Mouse (Mus musculus) lung, postnatal 14 days (tissue): Measurements from ENCODE around the gene Svep1.

Experiments used
- DNase-seq: peaks from one replicate; pipeline ENCODE4 v3.0.0; 2021

Gene Svep1

DNA sequence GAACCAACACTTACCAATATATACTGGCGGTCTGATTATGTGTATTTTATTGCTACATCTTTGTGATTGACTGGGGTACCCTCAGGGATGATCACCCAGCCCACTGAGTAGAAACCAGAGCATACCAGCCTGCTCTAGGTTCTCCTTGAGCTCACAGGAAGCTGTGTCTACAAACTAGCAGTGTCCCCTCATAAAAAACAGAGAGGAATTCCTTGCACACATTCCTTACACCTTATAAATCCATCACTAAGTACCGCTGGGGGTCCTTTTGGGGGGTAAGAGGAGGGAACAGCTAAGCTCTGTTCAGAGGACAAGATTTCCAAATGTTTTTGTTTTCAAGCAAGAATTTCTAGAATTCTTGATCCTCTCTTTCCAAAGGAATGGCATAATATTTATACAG, 36.7 kb downstream of the Svep1 start:
- no peak for DNase-seq

DNA sequence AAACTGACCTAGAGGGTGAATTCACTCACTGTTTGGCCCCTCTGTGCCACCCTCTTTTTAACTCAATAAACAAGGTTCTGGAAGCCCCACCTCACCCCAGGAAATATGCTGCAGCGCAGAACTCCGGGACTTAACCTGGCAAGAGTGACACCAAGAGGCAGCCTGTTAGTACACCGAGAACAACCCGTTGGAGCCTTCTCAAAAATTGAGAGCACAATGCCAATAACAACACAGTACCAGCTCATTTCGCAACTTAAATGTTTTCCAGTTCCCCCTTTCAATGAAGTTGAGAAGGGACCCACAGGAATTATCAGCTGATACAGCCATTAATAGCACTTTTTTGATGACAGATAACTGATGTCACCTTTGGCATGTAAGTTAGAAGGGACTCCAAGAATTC, 38.3 kb downstream of the Svep1 start:
- DNase-seq = peak; percentile 29

DNA sequence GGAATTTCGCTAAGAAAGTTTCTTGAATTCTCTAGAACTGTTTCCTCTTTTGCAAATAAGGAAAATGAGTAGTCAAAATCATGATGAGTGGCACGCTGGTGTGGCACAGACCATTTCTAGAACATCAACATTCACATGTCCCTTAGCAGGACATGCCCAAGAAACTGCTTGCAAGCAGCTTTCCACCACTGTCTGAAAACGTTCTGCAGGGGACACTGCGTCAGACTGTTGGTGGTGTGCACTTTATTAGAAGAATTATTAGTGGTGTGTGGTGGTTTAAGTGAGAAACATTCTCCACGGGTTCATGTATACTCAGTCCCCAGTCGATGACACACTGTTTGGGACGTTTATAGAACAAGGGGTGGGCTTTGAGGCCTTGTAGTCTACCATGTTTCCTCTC, 40.9 kb downstream of the Svep1 start:
- no peak for DNase-seq

DNA sequence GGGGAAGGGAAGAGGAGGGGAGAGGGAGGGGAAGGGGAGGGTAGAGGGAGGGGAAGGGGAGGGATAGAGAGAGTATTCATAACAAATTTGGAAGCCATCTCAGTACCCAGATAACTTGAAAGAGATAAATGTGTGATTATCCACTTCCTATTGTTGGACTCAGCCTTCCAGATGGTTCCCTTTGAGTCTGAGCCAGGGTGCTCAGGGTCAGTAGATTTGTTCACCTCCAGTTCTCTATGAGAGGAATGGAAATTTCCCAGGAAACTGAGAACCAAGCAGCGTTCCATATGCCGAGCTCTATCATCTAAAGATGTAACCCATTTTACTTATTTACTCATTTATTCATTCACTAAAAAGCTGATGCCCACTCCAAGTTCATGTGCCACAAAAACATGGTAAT, 44.8 kb downstream of the Svep1 start:
- no peak for DNase-seq

DNA sequence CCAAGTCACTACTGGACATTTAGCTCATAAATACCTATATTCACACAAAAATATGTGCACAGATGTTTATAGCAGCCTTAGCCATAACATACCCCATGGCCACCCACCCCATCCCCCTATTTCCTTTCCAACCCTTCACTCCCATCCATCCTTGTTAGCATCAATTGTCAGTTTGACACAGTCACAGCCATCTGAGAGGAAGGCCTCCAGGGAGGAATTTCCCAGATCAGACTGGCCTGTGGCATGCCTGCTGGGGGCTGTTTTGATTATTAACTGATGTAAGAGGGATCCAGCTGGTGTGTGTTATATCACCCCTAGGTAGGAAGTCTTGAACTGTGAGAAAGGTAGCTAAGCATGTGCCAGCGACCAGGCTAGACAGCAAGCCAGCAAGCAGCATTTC, 47.1 kb downstream of the Svep1 start:
- no peak for DNase-seq

DNA sequence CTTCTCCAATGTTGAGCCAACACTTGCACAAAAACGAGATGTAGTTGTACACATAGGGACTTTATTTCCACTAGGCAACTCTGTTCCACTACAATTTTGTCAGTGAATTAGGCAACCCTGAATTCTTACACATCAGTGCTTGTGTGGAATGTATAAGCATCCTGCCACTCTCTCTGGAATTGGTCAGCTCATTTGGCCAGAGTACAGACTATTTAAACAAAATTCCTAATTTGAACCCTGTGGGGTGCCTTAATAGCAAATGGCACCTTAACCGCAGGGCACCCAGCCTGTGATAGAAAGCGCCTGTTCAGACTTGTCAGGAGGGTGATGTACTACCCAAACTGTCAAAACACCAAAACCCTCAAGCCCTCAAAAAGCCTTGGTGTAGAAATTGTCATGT, 56.4 kb downstream of the Svep1 start:
- no peak for DNase-seq

DNA sequence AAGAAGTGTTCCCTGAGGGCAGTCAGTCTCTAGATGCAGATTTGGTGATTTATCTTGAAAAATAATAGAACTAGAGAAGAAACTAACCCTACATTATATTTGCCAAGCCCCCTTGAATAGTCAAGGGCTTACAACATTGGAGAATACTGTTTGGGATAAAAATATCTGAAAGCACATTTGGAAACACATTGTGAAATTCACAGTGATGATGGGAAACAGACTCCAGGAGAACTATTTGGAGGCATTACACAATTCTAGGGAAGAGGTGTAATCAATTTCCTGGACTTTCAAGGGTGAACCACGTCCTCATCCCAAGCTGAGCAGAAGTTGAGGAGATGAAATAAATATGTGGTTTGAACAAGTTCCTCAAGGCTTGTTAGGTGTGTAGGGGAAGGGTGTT, 57.5 kb downstream of the Svep1 start:
- DNase-seq = no peak

DNA sequence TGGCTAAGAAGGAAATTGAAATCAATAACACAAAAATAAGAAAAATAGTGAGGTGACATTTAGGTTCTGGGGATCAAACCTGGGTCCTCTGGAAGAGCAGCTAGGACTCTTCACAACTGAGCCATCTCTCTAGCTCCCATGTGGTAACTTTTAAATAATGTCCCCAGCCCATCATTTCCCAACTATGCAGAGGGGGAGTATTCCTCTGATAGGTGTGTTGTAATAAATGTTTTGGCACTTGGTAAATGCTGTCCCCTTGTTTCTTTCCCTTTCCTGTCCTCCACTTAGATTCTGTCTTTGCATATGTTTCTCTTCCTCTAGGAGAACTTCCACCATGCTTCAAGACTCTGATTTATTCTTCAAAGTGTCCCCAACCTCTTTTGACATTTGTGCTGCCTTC, 58.1 kb downstream of the Svep1 start:
- no peak for DNase-seq

DNA sequence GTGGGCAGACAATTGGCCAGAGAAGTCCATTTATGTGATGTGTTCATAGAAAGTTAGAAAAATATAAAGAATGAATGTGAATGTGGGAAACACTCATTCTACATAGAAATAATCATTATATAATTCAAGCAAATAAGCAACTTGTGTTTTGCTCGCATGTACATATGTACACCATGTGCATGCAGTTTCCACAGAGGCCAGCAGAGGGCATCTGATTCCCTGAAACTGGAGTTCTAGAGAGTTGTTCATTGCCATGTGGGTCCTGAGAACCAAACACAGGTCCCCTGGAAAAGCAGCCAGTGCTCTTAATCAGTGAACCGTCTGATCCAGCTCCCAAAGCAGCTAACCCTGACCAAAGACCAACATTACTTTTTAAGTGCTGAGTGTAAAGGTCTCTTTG, 60.0 kb downstream of the Svep1 start:
- no peak for DNase-seq

DNA sequence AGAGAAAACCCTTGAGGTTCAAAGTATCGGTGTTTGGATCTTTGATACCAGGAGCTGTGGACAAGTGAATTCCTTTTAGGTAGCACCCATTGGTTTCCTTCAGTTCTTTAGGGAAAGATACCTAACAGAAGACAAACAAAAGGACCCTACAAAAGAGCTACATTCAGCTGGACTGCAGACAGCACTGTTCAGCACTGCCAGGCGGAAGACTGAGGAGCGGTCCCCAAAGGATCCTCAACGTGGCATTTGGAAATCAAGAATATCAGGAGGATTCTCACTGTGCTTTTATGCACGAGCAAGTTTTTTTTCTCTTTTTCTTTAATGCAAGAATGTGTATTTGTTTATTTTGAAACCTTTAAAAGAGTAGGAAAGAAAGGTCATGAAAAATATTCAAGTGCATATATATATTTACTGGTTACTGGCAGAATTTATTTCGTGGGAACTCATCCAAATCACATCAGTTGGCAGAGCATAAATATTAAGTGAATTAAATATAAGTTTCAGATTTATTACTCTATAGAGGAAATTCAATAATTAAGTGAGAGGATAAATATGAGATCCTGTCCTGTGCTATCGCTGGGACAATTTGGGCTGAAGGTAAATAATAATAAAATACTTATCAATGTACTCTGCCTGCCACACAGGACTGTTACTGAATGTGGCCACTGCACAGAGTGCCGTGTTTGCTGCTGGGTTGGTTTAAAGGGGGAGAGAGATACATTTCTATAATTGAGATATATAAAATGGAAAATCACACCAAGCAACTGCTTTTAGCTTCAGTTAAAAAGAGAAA, 66.7 kb downstream of the Svep1 start:
- DNase-seq = no peak

DNA sequence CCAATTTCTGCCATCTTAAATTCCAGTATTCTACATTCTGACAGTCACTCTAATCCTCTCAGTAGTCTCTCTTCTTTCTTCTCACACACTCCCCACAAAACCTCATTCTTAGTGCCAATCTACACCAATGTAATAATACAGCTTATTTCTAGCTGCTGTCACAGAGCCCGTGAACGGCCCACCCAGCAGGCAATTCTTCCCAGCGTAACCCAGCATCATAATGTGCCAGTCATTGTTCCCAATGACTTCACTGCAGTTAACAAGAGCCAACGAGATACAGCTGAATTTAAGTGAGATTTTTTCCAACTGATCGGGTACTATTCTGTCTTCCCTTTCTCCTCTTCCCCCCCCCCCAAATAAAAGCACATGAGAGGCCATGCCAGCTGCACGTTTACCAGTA, 67.4 kb downstream of the Svep1 start:
- no peak for DNase-seq

DNA sequence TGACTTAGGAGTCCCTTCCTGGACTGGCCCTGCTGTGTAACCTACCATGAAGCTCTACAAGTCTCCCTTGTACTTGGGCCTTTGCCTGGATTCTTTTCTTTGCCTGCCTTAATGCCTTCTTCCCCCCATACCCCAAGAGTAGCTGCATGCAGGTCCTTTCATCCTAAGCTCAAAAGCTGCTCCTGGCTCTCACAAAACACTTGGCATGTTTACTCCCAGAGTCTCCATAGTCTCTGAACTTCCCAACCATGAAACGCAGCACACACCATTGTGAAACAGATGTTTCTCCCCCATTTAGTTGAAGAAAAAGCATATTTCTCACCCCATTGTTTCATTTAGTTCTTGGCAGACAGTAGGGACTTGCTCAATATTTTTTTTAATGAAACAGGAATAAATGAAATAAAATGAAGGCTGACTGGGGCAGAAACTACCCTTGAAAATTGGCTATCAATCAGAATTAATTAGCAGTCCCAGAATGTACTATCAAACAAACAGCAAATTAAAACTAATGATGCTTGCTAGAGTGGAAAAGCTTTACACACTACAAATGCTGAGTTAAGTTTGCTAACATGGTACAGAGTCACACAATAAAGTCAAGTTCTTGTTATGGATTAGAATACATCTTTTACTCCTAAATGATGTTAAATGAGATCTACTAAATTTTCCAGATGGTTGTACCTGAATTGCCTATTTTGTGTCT, 72.9 kb downstream of the Svep1 start:
- no peak for DNase-seq

DNA sequence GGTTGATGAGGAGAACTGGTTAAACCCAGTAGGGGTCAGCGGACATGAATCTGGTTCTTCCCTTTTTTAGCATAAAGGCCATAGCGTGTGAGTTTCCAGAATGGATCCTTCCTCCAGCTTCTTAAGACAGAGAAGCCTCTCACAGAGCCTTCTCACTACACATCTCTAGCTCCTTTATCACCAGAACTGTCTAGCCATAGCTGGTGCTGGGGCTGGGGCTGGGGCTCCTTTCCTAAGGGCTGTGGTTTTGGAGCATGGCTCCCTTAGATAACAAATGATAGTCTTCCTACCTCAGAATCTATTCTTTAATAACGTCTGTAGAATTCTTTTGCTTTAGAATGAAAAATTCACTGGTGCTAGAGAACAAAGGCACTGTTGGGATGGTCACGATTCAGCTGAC, 76.8 kb downstream of the Svep1 start:
- no peak for DNase-seq

DNA sequence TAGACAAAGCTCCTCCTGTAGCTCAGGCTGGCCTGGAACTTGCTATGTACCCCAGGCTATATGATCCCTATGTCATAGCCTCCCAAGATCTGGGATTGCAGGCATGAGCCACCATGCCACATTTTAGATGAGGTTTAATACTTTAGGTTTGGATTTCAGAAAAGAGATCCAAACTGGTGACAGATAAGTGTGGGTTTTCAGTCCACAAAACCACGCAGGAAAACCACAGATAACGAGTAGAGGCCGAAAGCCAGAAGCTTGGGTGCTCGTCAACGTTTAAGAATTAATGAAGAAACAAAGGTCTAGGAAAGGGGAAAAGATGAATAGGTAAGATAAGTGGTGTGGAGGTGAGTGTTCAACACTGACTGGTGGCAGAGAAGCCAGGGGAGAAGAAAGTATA, 79.6 kb downstream of the Svep1 start:
- no peak for DNase-seq

DNA sequence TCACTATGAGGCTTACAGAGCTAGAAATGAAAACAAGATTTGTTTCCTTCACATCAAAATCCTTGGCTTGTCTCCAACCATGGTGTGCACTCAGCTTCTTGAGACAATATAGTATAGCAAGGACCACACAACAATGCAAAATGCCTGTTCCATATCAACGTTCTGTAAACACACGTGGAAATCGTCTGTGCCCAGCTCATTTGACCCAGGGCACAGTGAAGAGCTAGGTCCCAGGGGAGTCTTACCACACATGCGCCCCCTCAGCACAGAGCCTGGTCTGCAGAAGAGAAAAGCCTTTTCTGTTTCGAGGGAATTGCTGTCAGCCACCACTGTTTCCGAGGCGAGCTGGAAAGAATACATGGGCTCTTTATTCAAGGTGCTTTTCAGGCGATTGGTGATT, 91.2 kb downstream of the Svep1 start:
- DNase-seq = no peak

DNA sequence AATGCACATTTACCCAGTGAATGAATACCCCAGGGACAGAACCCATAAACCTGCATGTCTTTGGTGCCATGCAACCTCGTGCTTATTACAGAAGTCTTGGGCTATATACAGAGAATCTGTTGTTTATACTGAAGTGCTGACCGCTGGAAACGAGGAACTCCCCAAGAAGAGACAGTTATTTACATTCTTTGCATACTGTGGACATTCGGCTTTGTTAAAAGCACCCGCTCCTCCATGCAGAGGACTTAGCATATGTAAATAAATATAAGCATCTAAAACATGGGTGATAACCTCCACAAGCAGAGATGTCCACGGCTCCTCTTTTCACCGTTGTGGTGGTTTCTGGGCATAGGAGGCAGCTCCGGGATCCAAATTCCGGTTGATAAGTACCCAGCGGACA, 95.7 kb downstream of the Svep1 start:
- DNase-seq = no peak

DNA sequence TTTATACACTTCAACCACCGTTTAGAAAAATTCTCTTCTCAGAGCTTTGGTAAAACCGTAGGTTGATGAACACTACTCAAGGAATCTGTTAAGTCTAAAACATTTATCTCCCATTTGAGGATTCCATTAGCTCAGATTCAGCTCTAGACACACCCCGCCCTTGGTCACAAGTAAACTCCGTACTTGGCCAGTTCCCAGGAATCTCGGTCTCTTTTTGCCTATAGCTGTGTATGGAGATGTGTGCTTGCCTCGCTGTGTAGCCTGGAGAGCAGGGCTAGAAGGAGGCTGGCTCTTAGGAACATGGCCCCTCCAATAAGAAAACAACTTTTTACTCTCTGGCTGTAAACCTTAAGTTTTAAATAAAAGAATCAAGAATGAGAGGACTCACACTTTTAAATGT, 96.9 kb downstream of the Svep1 start:
- no peak for DNase-seq

DNA sequence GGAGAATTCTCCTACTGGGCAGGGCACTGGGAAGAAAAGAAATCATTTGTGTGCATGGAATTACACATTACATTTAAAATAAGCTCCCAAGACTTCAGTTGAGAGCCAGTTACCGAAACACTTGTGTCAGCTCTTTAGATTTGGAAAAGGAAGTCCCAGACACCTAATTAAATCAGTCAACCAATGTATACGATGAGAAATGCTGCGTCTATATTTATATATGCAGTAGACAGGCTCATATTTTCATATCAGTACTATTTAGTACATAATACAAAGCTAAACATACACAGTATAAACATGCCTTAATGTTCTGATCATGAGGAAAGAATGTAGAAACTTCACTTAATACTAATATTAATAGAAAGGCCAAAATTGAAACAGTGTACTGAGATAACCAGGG, 98.3 kb downstream of the Svep1 start:
- no peak for DNase-seq

DNA sequence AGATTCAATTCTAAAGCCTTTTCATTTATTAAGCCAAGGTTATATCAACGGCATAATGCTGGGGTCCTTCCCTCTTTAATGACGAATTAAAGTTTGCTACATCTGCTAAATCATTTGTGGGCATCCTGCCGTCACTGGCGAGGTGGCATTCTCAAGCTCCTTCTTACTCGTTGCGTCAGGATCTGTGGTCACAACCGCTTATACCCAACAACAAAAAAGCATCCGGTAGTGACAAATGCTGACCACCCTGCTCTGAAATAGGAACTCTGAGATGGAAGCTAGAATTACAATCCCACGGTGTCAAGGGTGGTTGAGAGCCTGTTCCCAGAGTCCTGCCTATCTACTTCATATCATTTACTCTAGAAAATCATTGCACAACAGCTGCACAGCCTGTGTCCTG, 108.9 kb downstream of the Svep1 start:
- no peak for DNase-seq

DNA sequence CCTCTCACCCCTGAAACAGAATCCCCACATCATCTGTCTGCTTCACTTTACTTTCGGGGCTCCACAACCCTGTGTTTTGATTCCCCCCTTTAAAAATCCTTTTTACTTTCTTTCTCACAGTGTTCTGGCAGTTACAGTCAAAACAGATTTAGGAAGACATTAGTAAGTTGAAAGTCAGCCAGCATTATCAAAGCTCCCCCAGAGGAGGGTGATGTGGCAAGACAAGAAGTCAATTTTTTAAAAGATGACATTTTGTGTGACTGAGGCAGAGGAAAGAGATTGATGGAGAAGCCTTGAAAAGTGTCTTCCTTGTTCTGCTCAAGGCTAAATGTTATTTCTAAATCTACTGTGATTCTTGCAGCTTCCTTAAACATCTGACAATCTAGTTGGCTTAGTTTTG, 119.9 kb downstream of the Svep1 start:
- no peak for DNase-seq

DNA sequence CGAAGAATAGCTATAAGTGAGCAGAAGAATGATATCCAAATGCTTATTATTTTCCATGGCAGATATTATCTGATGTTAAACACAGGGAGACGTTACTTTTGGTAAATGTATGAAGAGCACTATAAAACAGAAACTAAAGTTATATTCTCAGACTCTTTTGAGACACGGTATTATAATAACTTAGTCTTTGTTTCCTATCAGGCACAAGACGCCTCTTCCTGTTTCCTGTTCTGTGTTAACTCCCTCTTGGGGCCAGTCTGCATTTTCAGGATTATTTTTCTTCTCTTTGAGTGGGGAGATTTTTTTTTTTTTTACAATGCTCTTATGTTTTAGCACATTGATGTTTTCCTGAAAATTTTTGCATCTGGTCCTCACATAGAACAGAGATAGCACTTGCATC, 120.5 kb downstream of the Svep1 start:
- no peak for DNase-seq

DNA sequence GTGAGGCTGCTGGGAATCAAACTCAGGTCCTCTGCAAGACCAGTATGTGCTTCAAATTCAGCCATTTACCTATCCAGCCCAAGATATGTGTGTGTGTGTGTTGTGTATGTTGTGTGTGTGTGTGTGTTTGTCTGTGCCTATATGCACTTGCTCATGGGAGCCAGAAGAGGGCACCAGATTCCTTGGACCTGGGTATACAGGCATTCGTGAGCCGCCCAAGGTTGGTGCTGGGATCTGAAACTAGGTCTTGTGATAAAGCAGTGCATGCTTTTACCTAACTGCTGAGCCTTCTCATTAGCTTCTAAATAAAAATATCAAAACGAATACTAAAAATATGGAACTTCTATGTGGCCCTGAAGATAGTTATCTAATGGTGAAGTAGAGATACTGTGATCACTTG, 121.3 kb downstream of the Svep1 start:
- no peak for DNase-seq

DNA sequence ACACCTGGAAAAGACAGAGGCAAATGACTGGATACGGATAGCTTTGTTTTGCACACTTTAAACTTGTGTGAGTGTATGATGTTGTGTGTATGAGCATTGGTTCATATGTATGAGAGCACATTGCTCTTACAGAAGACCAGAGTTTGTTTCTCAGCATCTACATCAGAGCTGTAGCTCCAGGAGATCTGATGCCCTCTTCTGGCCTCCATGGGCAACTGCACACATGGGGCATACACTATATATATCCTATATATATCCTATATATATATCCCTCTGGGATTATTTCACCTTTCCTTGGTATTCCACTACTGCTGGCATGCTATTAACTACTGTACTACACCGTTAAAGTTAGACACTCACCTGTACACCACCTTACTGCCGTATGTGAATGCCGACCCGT, 122.5 kb downstream of the Svep1 start:
- no peak for DNase-seq

DNA sequence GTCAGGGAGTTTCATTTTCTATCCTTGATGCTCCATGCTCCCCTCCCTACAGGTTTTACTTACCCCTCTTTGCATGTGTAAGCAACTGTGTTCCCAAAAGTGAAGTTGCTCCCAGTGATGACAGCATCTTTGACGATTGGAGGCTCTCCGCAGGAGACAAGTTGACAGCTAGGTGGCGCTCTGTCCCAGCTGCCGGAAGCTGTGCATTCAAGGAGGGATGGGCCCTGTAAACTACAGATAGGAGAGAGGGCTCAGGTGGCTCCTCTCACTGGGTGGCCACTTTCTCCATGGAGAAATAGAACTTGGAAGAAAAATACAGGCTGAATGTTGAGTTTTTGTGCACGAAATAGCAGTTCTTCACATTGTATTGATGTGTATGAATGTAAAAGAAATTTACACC, 124.1 kb downstream of the Svep1 start:
- peak; percentile 82 for DNase-seq

DNA sequence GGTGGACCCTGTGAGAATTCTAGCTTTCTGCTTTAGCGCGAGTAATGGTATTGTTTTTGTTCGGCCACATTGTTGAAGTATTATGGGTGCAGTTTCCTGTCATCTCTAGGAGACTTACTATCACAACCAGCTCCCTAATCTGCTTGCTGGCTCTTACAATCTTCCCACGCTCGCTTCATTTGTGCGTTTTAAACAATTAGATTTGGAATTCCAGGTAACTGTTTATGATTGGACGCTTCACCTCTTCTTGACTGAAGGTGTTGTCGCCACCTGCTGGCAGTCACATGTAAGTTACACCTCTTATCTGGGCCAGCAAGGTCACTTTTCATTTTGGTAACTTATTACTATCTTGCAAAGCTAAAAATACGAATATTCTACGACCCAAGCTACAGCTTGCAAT, 127.0 kb downstream of the Svep1 start:
- peak; percentile 73 for DNase-seq
